Mouse (Mus musculus): ENCODE results near the gene Inpp5k.
A peak's percentile ranks its signal among the peaks of the same experiment; 100 is the strongest.
"Not testable (repeated sequence)": the region's sequence is repeated elsewhere in the genome, so short reads cannot be mapped to it uniquely, and the experiment has no call there.

Inpp5k gene

DNA sequence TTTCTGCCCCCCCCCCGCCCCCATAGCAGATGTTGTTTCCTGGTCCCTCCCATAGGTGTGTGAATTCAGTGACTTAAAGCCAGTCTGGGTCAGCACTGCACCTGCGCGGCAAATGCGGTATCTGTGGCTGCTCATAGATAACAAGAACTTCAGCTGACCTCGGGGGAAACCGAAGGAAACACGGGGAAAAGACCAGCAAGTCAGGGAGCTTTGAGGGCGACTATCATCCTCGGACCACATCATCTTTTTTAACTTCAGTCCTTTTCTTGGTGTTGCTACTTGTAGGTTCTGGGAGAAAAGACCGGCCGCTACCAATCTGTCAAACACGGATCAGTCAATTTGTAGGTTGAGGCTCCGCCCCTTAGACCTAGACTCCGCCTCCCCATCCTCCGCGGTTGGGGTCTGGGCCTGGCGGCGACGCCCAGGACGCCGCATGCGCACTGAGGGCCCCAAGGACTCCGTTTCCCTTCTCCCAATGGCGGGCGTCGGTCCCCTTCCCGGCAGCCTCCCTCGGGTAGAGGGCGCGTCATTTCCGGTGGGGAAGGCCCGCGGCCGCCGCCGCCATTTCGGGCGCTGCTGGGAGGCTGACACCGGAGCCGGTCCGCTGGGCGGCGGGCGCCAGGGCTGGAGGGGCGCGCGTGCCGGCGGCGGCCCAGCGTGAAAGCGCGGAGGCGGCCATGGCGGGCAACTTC, 48.1 kb downstream of the Inpp5k start, which contains the start of gene Crk:
TSS of gene Crk (plus strand) at position 513 of the 692 bp plus-strand sequence.
- peak; percentile 99 for DNase-seq (ENCODE audit: low read depth, low spot score)

DNA sequence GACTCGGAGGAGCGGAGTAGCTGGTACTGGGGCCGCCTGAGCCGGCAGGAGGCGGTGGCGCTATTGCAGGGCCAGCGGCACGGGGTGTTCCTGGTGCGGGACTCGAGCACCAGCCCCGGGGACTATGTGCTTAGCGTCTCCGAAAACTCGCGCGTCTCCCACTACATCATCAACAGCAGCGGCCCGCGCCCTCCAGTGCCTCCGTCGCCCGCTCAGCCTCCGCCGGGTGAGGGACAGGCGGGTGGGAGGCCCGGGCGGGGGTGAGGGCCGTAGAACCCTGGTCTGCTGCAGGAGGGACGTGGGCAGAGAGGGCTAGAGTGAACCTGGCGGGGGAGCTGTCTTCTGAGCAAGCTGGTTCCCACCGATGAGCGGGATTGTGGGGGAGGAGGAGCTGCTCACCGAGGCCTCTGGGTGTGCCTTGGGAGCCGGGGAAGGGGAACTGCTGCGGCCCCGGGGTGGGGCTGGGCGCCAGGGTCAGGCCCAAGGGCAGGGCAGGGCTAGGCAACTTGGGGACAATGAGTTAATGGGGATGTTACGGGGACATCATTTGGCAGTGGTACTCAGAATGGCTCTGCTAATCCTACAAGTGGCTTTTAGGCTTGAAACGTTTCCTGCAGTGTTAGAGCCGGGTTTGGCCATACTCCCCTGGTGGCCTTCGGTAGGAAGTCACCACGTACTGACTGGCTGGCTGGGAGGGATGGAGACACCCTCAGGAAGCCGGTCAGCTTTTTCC, 48.8 kb downstream of the Inpp5k start:
- peak; percentile 54 for DNase-seq (ENCODE audit: low read depth, low spot score)

DNA sequence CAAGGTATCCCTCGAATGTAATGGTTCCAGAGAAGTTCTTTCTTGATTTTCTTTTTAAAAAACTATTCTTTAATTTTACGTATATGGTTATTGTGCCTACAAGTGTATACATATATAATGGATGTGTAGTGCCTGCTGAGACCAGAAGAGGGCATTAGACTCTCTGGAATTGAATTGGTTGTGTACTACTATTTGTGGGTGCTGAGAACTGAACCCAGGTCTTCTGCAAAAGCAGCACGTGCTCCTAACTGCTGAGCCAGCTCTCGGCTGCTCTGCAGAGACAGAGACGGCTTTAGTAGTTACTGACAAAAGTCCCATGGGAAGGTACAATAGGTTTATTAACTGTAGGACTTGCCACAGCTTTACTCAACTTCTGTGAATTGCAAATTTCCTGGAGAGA, 53.7 kb downstream of the Inpp5k start:
- no peak for DNase-seq (ENCODE audit: low read depth, low spot score)

DNA sequence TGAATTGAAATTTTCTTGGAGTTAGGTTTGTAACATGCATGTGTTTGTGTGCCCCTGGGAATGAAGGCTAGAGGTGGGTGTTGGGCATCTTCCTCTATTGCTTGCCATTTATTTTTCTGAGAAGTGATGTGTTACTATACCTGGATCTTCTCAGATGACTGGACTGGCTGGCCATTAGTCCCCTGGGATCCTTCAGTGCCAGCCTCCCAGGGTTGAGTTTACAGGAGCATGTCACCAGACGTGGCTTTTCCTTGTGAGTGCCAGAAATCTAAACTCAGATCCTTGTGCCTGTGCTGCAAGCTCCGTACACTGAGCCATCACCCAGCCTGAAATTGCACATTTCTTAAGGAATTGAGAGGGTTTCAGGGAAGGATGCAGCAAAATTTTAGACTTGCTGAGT, 54.2 kb downstream of the Inpp5k start:
- DNase-seq (ENCODE audit: low read depth, low spot score): no peak

GRCm38 (mm10) chr11:75687343-75687993, 56.7 kb downstream of the Inpp5k start:
- no peak for DNase-seq (ENCODE audit: low read depth, low spot score)

- DNase-seq (ENCODE audit: low read depth, low spot score): no peak
These were observed 57.3 kb downstream of the Inpp5k start for GRCm38 (mm10) chr11:75688132-75688531.

GRCm38 (mm10) chr11:75689977-75690376, 59.2 kb downstream of the Inpp5k start:
- DNase-seq (ENCODE audit: low read depth, low spot score): no peak

DNA sequence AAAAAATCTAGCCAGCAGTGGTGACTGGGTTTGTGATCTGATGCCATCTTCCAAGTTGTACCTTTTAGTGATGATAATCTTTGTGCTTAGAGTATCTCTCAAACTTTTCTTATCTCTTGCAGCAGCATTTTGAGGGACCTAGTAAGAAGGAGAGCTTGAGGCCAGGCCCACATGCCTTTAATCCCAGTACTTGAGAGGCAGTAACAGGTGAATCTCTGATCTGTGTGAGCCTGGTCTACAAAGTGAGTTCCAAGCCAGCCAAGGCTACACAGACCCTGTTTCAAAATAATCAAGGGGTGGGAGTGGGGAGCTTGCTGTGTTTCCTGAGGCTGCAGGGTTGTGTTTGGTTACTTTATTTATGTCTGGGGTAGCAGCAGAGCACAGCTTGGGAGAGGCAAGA, 60.3 kb downstream of the Inpp5k start:
- DNase-seq (ENCODE audit: low read depth, low spot score): no peak

DNA sequence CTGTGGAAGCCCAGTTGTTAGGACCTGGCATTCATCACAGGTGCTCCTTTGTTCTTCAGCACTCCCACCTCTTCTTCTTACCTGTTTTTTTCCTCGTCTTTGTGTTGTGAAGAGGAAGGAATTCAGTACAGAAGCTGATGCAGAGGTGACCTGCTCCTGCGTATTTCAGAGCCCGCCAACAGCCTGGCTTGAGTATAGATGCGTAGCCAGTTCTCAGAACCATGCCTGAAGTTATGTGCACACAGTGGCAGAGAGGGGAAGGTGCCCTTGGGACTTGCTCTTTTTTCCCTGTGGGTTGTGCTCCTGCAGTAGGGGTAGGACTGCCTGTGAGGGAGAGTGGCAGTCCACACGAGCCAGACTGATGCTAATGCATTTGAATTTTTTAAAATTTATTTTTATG, 62.8 kb downstream of the Inpp5k start:
- DNase-seq (ENCODE audit: low read depth, low spot score): no peak

- DNase-seq (ENCODE audit: low read depth, low spot score): not testable (repeated sequence)
These were observed 66.7 kb downstream of the Inpp5k start for GRCm38 (mm10) chr11:75697464-75697863.

Measured in c-Kit-negative CD71-positive TER-119-positive erythroid progenitor cells, embryonic 14.5 days (primary cell).